Mouse (Mus musculus) bone marrow macrophage, adult 2 months (primary cell): ENCODE measurements around the gene Nmrk1. TPM values are rescaled to one million over a fixed set of nuclear protein-coding genes. Genes with fewer than 3 reads are reported as not detected.

ENCODE experiments used
- H3K27ac ChIP-seq: 2 replicates; pipeline ENCODE4 v1.5.1; 2012; ENCODE audit warnings: low read depth, low read length; ENCODE audit not compliant: insufficient read depth
- H3K4me1 ChIP-seq: 2 replicates; pipeline ENCODE4 v1.6.1; 2012; ENCODE audit warnings: low read length; ENCODE audit not compliant: control insufficient read depth, insufficient read depth
- H3K4me3 ChIP-seq: 2 replicates; pipeline ENCODE4 v1.5.1; 2012; ENCODE audit warnings: mild to moderate bottlenecking, low read length, moderate library complexity; ENCODE audit not compliant: insufficient read depth
- CTCF ChIP-seq: IDR thresholded peaks from 2 replicates; pipeline ENCODE4 v1.5.1; 2012; ENCODE audit warnings: low read depth, mild to moderate bottlenecking, low read length, moderate library complexity
- POLR2A ChIP-seq: IDR thresholded peaks from 2 replicates; pipeline ENCODE4 v1.6.1; 2012; ENCODE audit warnings: mild to moderate bottlenecking, low read depth, low read length, borderline replicate concordance
- polyA plus RNA-seq: library from polyadenylated mRNA; stranded (reverse); fragments of >200 nt; gene quantifications from 2 replicates; pipeline ENCODE4 v1.2.4, GENCODE M21; 2012; ENCODE audit not compliant: missing spikeins, insufficient read depth, insufficient read length

The Nmrk1 gene
- polyA plus RNA-seq, 1 experiment, result 12.7 TPM

DNA sequence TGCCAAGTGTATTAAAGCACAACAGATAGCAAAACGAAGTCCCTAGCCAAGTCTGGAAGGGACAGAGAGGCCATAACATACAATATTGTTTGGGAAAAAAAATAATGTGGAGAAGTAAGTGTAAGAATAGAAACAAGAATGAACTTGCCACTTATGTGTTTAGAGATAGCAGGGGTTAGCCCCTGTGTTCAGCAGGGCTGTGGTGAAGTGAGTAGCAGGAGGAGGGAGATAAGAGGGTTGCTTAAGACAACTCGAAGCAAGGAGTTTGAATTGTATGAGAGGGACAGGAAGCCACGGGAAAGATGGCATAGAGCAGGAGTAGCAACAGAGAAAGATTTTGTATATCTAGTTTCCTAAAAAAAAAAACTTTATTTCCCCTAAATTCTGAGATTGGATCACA, 60.4 kb downstream of the Nmrk1 start:
- no peak overlapping the region for H3K27ac ChIP-seq
- no peak overlapping the region for H3K4me3 ChIP-seq
- no peaks in the 10 kb centered on the region for H3K4me1 ChIP-seq
- TF ChIP-seq POLR2A (no peak), CTCF (no peak)

DNA sequence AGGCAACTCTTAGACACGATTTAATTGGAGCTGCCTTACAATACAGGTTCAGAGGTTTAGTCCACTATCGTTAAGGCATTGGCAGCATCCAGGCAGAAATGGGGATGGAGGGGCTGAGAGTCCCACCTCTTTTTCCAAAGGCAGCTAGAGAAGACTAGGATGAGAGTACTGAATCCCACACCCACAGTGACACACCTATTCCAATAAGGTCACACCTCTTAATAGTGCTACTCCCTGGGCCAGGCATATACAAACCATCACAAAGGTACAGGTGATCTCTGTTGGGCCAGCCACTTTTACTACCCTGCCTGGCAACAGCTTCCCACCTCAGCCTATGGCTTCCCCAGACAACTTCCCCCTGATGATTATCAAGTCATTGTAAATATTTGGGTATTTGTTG, 61.0 kb downstream of the Nmrk1 start:
- no peak overlapping the region for H3K4me3 ChIP-seq
- TF ChIP-seq CTCF (no peak), POLR2A (no peak)

DNA sequence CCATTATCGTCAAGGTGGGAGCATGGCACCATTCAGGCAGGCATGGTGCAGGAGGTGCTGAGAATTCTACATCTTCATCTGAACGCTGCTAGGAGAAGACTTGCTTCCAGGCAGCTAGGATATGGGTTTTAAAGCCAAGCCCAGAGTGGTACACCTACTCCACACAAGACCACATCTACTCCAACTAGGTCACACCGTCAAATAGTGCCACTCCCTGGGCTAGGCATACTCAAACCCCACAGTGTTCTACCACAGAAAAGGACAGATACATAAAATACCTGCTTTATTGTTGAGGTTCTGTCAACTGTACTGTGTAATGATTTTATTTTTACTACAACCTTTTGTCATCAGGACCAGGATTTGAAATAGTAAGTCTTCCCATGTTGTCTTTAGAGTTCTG, 63.4 kb downstream of the Nmrk1 start:
- H3K4me3 ChIP-seq, result no peak overlapping the region
- no peaks in the 10 kb centered on the region for H3K4me1 ChIP-seq
- TF ChIP-seq POLR2A, result no peak
- no peak for TF ChIP-seq CTCF
- no peak overlapping the region for H3K27ac ChIP-seq

More for the DNA sequence above, 61.0 kb downstream of the Nmrk1 start:
- Histone ChIP-seq H3K4me1 (no peaks in the 10 kb centered on the region), H3K27ac (no peak overlapping the region)

DNA sequence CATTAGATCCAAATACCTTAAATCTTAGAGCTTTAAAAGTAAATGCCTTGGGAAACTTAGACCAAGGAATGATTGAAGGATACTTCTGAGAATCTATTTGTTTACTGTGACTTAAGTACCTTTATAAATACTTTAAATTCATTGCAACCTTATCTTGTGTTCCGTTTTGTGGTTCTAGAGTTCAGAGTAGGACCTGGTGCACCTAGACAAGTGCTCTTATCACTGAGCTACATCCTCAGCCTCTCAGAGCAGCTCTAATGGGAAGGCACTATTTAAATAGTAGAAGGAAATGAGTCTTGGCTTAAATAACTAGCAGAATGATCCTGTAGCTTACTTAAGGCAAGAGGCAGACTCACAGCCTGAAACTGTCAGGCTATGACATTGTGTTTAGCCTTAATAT, 63.8 kb downstream of the Nmrk1 start:
- TF ChIP-seq CTCF (no peak), POLR2A (no peak)
- Histone ChIP-seq H3K27ac (no peak overlapping the region), H3K4me3 (no peak overlapping the region), H3K4me1 (no peaks in the 10 kb centered on the region)

Other genes with a start within 250 kb of the Nmrk1 start
- 267 and 297 TPM in 2 replicates for gene Ostf1, start 127 bp upstream of the Nmrk1 start, polyA plus RNA-seq
- 6.7 and 10.8 TPM in 2 replicates for gene Carnmt1, start 38.8 kb downstream of the Nmrk1 start, polyA plus RNA-seq
- 9.5 and 11.5 TPM in 2 replicates for gene D030056L22Rik, start 81.2 kb downstream of the Nmrk1 start, polyA plus RNA-seq
- gene Trpm6, start 118.0 kb downstream of the Nmrk1 start, polyA plus RNA-seq, result not detected in 2 replicates